Mouse (Mus musculus): ENCODE data around the gene Rgs13. TPM values are rescaled to one million over a fixed set of nuclear protein-coding genes. Genes with fewer than 3 reads are reported as not detected.

Rgs13 gene
- polyA plus RNA-seq, 1 experiment from 2014 or later, result 0.12 TPM

DNA sequence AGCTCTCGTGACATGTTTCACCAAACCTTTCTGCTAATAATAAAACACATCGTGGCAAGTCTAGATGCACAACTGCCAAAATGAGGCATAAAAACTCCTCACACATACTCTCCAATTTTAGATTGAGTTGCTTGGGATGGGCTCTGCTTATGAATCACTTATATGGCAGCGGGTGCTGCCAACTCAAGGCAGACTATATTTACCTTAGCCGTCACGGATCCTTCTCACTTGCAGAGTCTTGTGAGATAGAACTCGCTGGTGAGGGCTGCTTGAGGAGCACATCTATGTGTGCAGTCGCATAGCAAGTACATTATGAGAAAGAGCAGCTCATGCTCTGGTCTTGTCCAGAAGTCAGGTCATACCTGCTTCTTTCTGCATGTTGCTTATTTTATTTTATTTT is 49.2 kb downstream of the Rgs13 start:
- WGBS, result 73% methylated on average over 7 of the region's 7 CpGs
- no peak overlapping the region for H3K4me2 ChIP-seq (ENCODE audit: low read depth, low read length)
- H3K36me3 ChIP-seq (ENCODE audit: control insufficient read depth, insufficient read depth, low read length), result no peaks in the 10 kb centered on the region
- no peak for ATAC-seq (ENCODE audit: insufficient read depth, low FRiP score)
- H3K9ac ChIP-seq (ENCODE audit: low read length), result no peak overlapping the region
- H3K4me1 ChIP-seq (ENCODE audit: control insufficient read depth, insufficient read depth, low read length), result no peaks in the 10 kb centered on the region
- no peak overlapping the region for H3K4me3 ChIP-seq (replicated peaks; ENCODE audit: low read length)
- no peak overlapping the region for H3K27ac ChIP-seq (ENCODE audit: low read length)
- no peaks in the 10 kb centered on the region for H3K27me3 ChIP-seq (ENCODE audit: control insufficient read depth, insufficient read depth, low read length)
- no peaks in the 10 kb centered on the region for H3K9me3 ChIP-seq (replicated peaks; ENCODE audit: control insufficient read depth, low read length)

DNA sequence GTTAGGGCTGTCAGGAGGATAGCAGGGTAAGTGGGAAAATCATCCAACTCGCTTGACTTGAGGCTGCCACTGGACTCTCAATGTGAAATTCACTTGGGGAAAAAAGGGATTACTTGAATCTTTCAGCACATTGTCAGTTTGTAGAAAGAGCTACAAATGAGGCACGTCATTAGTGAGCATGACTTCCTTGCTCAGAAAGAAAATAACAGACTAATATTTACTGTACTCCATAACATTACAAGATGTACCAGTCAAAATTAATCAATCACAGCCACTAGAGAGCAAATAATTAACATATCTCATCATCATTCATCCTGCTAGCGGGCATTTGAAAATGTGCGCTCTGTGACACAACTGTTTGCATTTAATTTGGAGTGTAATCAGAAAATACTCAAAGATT is 57.1 kb downstream of the Rgs13 start:
- H3K9me3 ChIP-seq (replicated peaks; ENCODE audit: control insufficient read depth, low read length), result no peaks in the 10 kb centered on the region
- H3K9ac ChIP-seq (ENCODE audit: low read length), result no peak overlapping the region
- H3K4me1 ChIP-seq (ENCODE audit: control insufficient read depth, insufficient read depth, low read length), result no peaks in the 10 kb centered on the region
- no peak for ATAC-seq (ENCODE audit: insufficient read depth, low FRiP score)
- no peak overlapping the region for H3K4me3 ChIP-seq (replicated peaks; ENCODE audit: low read length)
- H3K36me3 ChIP-seq (ENCODE audit: control insufficient read depth, insufficient read depth, low read length), result no peaks in the 10 kb centered on the region
- no peaks in the 10 kb centered on the region for H3K27me3 ChIP-seq (ENCODE audit: control insufficient read depth, insufficient read depth, low read length)
- H3K27ac ChIP-seq (ENCODE audit: low read length), result no peak overlapping the region
- WGBS, result 77% methylated on average over 4 of the region's 4 CpGs
- H3K4me2 ChIP-seq (ENCODE audit: low read depth, low read length), result no peak overlapping the region

DNA sequence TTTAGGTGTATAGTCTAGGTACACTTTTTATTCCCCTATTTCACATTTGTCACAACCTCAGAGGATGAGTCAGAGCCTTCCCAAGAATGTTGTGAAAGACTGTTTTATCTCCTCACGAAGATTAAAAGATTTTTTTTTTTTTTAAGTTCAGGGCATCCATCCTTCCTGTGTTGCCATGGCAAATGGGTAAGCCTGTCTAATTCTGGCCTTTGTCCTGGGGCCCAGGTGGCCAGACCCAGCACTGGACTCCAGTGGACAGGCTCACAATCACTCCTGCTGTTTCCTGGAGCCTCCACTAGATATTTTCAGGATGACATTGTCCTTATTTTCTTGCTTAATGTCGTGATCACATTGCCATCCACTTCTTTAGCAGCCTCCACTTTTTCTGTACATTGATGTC is 57.7 kb downstream of the Rgs13 start:
- Histone ChIP-seq H3K4me1 (ENCODE audit: control insufficient read depth, insufficient read depth, low read length) (no peaks in the 10 kb centered on the region), H3K36me3 (ENCODE audit: control insufficient read depth, insufficient read depth, low read length) (no peaks in the 10 kb centered on the region), H3K4me2 (ENCODE audit: low read depth, low read length) (no peak overlapping the region), H3K4me3 (replicated peaks; ENCODE audit: low read length) (no peak overlapping the region), H3K27me3 (ENCODE audit: control insufficient read depth, insufficient read depth, low read length) (no peaks in the 10 kb centered on the region), H3K27ac (ENCODE audit: low read length) (no peak overlapping the region), H3K9me3 (replicated peaks; ENCODE audit: control insufficient read depth, low read length) (no peaks in the 10 kb centered on the region), H3K9ac (ENCODE audit: low read length) (no peak overlapping the region)
- WGBS, result 50% methylated on average over 2 of the region's 2 CpGs
- no peak for ATAC-seq (ENCODE audit: insufficient read depth, low FRiP score)

DNA sequence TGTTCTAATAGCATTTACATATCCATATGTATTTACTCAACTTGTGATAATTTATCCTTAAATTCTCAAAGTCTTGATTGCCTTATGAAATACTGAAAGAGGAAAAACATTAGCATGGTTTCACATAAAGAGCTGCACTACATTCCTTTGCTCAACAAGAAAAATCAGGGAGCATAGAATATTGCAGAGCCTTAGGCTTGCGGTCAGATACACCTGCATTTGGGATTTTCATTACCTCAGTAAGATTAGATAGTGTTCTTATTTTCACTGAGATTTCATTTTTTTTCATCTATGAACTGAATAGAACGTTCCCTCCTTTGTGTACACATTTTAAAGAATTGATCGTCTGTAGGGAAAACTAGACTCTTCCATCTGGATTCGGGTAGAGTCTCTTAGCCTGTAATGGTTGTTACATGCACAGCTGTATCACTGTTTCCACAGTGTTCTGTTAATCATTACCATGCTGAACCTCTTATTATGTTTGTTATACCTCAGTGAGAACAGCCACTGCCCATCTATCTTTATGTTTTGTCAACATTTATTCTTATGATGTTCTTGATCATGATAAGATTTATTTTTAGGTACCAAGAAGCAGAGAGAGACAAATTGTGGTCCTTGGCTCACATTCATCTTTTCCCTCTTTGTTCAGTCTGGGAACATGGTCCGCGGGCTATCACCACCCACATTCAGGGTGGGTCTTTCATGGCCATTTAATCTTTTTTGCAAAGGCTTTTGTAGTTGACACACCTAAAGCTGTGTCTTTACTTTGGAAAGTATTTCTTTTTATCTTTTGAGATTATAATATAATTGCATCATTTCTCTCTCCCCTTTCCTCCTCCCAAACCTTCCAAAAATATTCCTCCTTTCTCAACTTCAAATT is 61.1 kb downstream of the Rgs13 start:
- H3K27me3 ChIP-seq (ENCODE audit: control insufficient read depth, insufficient read depth, low read length), result no peaks in the 10 kb centered on the region
- 60% methylated on average over 6 of the region's 6 CpGs for WGBS
- H3K9me3 ChIP-seq (replicated peaks; ENCODE audit: control insufficient read depth, low read length), result no peaks in the 10 kb centered on the region
- no peak overlapping the region for H3K4me2 ChIP-seq (ENCODE audit: low read depth, low read length)
- no peak overlapping the region for H3K9ac ChIP-seq (ENCODE audit: low read length)
- H3K4me3 ChIP-seq (replicated peaks; ENCODE audit: low read length), result no peak overlapping the region
- peak; percentile 84; the same call in 1 of the 2 replicates for ATAC-seq (ENCODE audit: insufficient read depth, low FRiP score)
- H3K27ac ChIP-seq (ENCODE audit: low read length), result no peak overlapping the region
- H3K36me3 ChIP-seq (ENCODE audit: control insufficient read depth, insufficient read depth, low read length), result no peaks in the 10 kb centered on the region
- H3K4me1 ChIP-seq (ENCODE audit: control insufficient read depth, insufficient read depth, low read length), result no peaks in the 10 kb centered on the region

DNA sequence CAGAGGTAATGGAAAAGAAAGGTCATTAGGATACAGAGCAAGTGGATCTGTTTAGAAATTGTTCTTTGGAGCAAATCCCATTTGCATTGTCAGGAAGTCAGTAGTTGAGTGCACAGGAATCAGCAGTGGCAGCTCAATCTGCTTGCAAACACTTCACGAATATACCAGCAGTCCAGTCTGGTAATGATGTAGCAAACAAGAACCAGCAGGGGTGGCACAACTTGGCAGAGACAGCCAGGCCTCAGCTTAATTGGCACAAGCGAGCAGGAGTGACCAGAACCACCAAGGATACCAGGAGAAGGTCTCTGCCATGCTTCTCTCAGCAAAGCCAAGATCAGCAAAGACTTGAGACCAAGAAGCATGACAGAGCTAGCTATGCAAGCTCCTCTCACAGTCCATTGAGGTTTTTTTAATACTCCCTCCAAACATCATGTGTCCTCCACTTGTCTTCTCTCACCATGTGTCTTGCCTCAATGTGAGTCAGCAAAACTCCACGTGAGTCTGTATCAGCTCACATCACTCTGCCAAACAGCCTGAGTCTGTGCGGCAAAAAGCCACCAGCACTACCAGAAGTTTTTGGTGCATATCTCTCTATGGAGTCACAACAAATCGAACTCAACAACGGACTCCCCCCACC is 63.6 kb downstream of the Rgs13 start:
- Histone ChIP-seq H3K27me3 (ENCODE audit: control insufficient read depth, insufficient read depth, low read length) (no peaks in the 10 kb centered on the region), H3K4me1 (ENCODE audit: control insufficient read depth, insufficient read depth, low read length) (no peaks in the 10 kb centered on the region), H3K36me3 (ENCODE audit: control insufficient read depth, insufficient read depth, low read length) (no peaks in the 10 kb centered on the region), H3K9me3 (replicated peaks; ENCODE audit: control insufficient read depth, low read length) (no peaks in the 10 kb centered on the region), H3K4me3 (replicated peaks; ENCODE audit: low read length) (no peak overlapping the region), H3K27ac (ENCODE audit: low read length) (no peak overlapping the region), H3K9ac (ENCODE audit: low read length) (no peak overlapping the region), H3K4me2 (ENCODE audit: low read depth, low read length) (no peak overlapping the region)
- 67% methylated on average over 6 of the region's 6 CpGs for WGBS
- no peak for ATAC-seq (ENCODE audit: insufficient read depth, low FRiP score)

DNA sequence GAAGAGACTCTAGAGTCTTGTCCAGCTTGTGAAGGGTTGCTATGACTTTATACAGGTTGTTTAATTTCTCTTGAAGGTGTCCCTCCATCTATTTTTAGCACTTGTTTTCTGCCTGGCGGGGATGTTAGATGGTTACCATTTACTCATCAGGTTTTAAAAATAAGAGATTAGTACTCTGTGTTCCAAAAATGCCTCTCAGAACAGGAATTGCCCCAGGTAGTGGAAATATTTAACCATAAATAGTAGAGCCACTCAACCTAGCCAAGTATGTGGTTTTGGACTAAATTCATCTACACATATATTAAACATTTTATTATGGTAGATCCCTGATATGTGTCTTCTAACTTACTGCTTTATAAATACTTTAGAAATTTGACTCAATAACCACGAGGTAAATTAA is 64.2 kb downstream of the Rgs13 start:
- no peak for ATAC-seq (ENCODE audit: insufficient read depth, low FRiP score)
- 54% methylated on average over 2 of the region's 2 CpGs for WGBS
- no peak overlapping the region for H3K4me3 ChIP-seq (replicated peaks; ENCODE audit: low read length)
- no peak overlapping the region for H3K4me2 ChIP-seq (ENCODE audit: low read depth, low read length)
- no peak overlapping the region for H3K9ac ChIP-seq (ENCODE audit: low read length)
- no peaks in the 10 kb centered on the region for H3K27me3 ChIP-seq (ENCODE audit: control insufficient read depth, insufficient read depth, low read length)
- H3K9me3 ChIP-seq (replicated peaks; ENCODE audit: control insufficient read depth, low read length), result no peaks in the 10 kb centered on the region
- no peaks in the 10 kb centered on the region for H3K4me1 ChIP-seq (ENCODE audit: control insufficient read depth, insufficient read depth, low read length)
- no peaks in the 10 kb centered on the region for H3K36me3 ChIP-seq (ENCODE audit: control insufficient read depth, insufficient read depth, low read length)
- no peak overlapping the region for H3K27ac ChIP-seq (ENCODE audit: low read length)

DNA sequence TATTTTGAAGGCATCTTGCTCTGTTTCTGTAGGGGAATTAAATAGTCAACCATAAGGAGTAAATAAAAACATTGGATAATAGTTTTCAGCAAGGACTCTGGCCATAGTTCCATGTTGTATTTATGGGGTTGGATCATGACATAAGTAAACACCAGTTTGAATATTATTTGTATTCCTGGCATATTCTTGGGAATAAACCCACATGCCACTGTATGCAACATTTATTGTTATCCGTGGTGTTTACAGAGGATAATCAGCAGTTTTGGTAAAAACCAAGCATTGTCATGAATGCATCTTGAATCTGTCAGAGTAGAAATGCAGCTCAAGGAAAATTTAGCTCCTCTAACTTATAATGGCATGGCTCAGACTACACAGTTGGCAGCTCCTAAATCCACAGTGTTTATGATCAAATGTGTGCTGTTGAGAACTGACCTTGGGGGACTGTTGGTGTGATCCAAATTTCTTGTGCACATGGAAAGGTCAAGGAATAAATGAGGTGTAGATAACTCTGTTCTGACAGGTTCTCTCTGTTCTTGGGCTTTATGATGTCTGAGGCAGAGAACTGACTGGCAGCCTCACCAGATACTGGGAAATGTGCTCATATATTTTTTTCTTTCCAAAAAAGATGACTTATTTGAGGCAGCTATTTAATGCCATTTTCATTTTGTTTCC is 78.4 kb downstream of the Rgs13 start:
- Histone ChIP-seq H3K27ac (ENCODE audit: low read length) (no peak overlapping the region), H3K27me3 (ENCODE audit: control insufficient read depth, insufficient read depth, low read length) (no peaks in the 10 kb centered on the region), H3K9ac (ENCODE audit: low read length) (no peak overlapping the region), H3K36me3 (ENCODE audit: control insufficient read depth, insufficient read depth, low read length) (no peaks in the 10 kb centered on the region), H3K4me2 (ENCODE audit: low read depth, low read length) (no peak overlapping the region), H3K4me1 (ENCODE audit: control insufficient read depth, insufficient read depth, low read length) (no peaks in the 10 kb centered on the region), H3K4me3 (replicated peaks; ENCODE audit: low read length) (no peak overlapping the region), H3K9me3 (replicated peaks; ENCODE audit: control insufficient read depth, low read length) (no peaks in the 10 kb centered on the region)
- WGBS, result 65% methylated on average over 1 of the region's 1 CpGs
- ATAC-seq (ENCODE audit: insufficient read depth, low FRiP score), result no peak

DNA sequence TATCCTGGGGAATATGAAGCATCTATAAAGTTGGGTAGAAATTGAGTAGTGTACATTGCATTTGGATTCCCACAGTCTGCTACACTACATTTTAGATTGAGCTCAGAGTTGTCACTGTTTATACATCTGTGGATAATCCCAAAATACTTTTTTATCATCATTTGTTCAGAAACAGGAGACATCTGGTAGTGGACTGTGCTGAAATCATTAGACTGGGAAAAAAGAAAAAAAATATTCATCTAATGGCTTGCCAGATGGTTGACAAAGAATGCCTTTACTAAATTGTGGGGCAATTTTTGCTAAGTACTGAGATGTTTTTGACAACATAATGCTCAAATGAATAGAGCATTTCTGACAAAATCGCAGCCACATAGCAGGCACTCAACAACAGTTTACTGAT is 86.8 kb downstream of the Rgs13 start:
- 54% methylated on average over 1 of the region's 1 CpGs for WGBS
- Histone ChIP-seq H3K4me2 (ENCODE audit: low read depth, low read length) (no peak overlapping the region), H3K9me3 (replicated peaks; ENCODE audit: control insufficient read depth, low read length) (no peaks in the 10 kb centered on the region), H3K27ac (ENCODE audit: low read length) (no peak overlapping the region), H3K9ac (ENCODE audit: low read length) (no peak overlapping the region), H3K27me3 (ENCODE audit: control insufficient read depth, insufficient read depth, low read length) (no peaks in the 10 kb centered on the region), H3K36me3 (ENCODE audit: control insufficient read depth, insufficient read depth, low read length) (no peaks in the 10 kb centered on the region), H3K4me3 (replicated peaks; ENCODE audit: low read length) (no peak overlapping the region), H3K4me1 (ENCODE audit: control insufficient read depth, insufficient read depth, low read length) (no peaks in the 10 kb centered on the region)
- no peak for ATAC-seq (ENCODE audit: insufficient read depth, low FRiP score)

All from stomach, embryonic 16.5 days (tissue).